Comparison of ENCODE assay signal across 12 mouse cellular contexts in genomic region chr5:151143955-151144354, GRCm38 (mm10).
DNase-seq lines count a peak whose midpoint lies in the region; ATAC-seq and TF ChIP-seq lines count a peak whose summit lies in the region.
"Had no signal": no experiment of that assay in that cellular context is flagged by ENCODE, and none has a peak within 500 bp of the region (broad histone marks: within the 10 kb centered on the region; RNA-seq: fewer than 3 reads in every experiment).

No protein-coding gene starts in this region.

- no peak for DNase-seq in forebrain, embryonic 10.5 days (ENCODE audit: extremely low spot score, low spot score)
- DNase-seq in forebrain, embryonic 14.5 days (ENCODE audit: low spot score) = no peak
- DNase-seq in layer of hippocampus, adult 2 months (ENCODE audit: low spot score in 2 of 2) = no peak
- DNase-seq in layer of hippocampus, postnatal 25 days (ENCODE audit: extremely low spot score in 1 of 2, low spot score in 1 of 2) = no peak
- DNase-seq in stomach, postnatal 0 days (ENCODE audit: low spot score) = no peak
- no peak for DNase-seq in cerebellum, adult 11-12 months
- no peak for DNase-seq in kidney, postnatal 4 days
- DNase-seq: cerebellum, adult 8-10 months; right cerebral cortex, adult 18-20 months had no signal

- TF ChIP-seq CTCF in layer of hippocampus, adult 2 months (conservative IDR thresholded peaks at IDR 0.05) = no peak
- TF ChIP-seq CTCF in stomach, postnatal 0 days (IDR thresholded peaks at IDR 0.05; ENCODE audit: low read depth) = no peak

- H3K4me2 ChIP-seq in forebrain, embryonic 14.5 days (ENCODE audit: low read length) = no peak overlapping the region
- H3K4me2 ChIP-seq in stomach, embryonic 14.5 days (replicated peaks; ENCODE audit: low read depth, low read length) = no peak overlapping the region
- H3K4me2 ChIP-seq in stomach, postnatal 0 days (replicated peaks; ENCODE audit: low read depth) = no peak overlapping the region
- H3K4me2 ChIP-seq: heart, embryonic 11.5 days; liver, embryonic 15.5 days had no signal

- H3K27me3 ChIP-seq in forebrain, embryonic 10.5 days (ENCODE audit: poor library complexity, severe bottlenecking) = no peaks in the 10 kb centered on the region
- no peaks in the 10 kb centered on the region for H3K27me3 ChIP-seq in forebrain, embryonic 14.5 days (replicated peaks; ENCODE audit: control insufficient read depth, insufficient read depth, low read length)
- H3K27me3 ChIP-seq in stomach, embryonic 14.5 days (ENCODE audit: control insufficient read depth, insufficient read depth, low read length) = no peaks in the 10 kb centered on the region
- no peaks in the 10 kb centered on the region for H3K27me3 ChIP-seq in stomach, postnatal 0 days (ENCODE audit: control insufficient read depth, insufficient read depth, low read length)
- H3K27me3 ChIP-seq: liver, embryonic 15.5 days had no signal

- no peaks in the 10 kb centered on the region for H3K9me3 ChIP-seq in forebrain, embryonic 10.5 days
- H3K9me3 ChIP-seq in forebrain, embryonic 14.5 days (replicated peaks; ENCODE audit: control insufficient read depth, low read length) = no peaks in the 10 kb centered on the region
- no peaks in the 10 kb centered on the region for H3K9me3 ChIP-seq in stomach, embryonic 14.5 days (ENCODE audit: control insufficient read depth, low read depth, low read length)
- no peaks in the 10 kb centered on the region for H3K9me3 ChIP-seq in stomach, postnatal 0 days (ENCODE audit: control insufficient read depth, low read length)
- H3K9me3 ChIP-seq: liver, embryonic 15.5 days had no signal

- WGBS in forebrain, embryonic 10.5 days = 83% methylated on average over 5 of the region's 5 CpGs
- WGBS in forebrain, embryonic 14.5 days = 87% methylated on average over 5 of the region's 5 CpGs
- 51% methylated on average over 5 of the region's 5 CpGs for WGBS in stomach, embryonic 14.5 days
- 55% methylated on average over 5 of the region's 5 CpGs for WGBS in stomach, postnatal 0 days

- no peaks in the 10 kb centered on the region for H3K36me3 ChIP-seq in forebrain, embryonic 10.5 days (replicated peaks)
- no peaks in the 10 kb centered on the region for H3K36me3 ChIP-seq in forebrain, embryonic 14.5 days (ENCODE audit: control insufficient read depth, insufficient read depth, low read length)
- H3K36me3 ChIP-seq in stomach, embryonic 14.5 days (ENCODE audit: control insufficient read depth, insufficient read depth, low read length) = no peaks in the 10 kb centered on the region
- no peaks in the 10 kb centered on the region for H3K36me3 ChIP-seq in stomach, postnatal 0 days (ENCODE audit: control insufficient read depth, insufficient read depth, low read length)
- H3K36me3 ChIP-seq: liver, embryonic 15.5 days had no signal

- no peak overlapping the region for H3K9ac ChIP-seq in forebrain, embryonic 14.5 days (ENCODE audit: low read length)
- H3K9ac ChIP-seq in stomach, embryonic 14.5 days (replicated peaks; ENCODE audit: low read depth, low read length) = no peak overlapping the region
- H3K9ac ChIP-seq in stomach, postnatal 0 days (ENCODE audit: low read length) = no peak overlapping the region
- H3K9ac ChIP-seq: liver, embryonic 15.5 days had no signal

- H3K27ac ChIP-seq in forebrain, embryonic 10.5 days = peak overlapping the region; percentile 86
- H3K27ac ChIP-seq in forebrain, embryonic 14.5 days (ENCODE audit: low read depth, low read length) = no peak overlapping the region
- H3K27ac ChIP-seq in layer of hippocampus, adult 2 months = peak overlapping the region; percentile 88
- peak overlapping the region; percentile 61; the same call in 1 of the 2 replicates for H3K27ac ChIP-seq in stomach, embryonic 14.5 days (ENCODE audit: low read length)
- no peak overlapping the region for H3K27ac ChIP-seq in stomach, postnatal 0 days (replicated peaks)

- no peak for TF ChIP-seq EP300 in stomach, postnatal 0 days (optimal IDR thresholded peaks at IDR 0.05)

- no peak for ATAC-seq in forebrain, embryonic 14.5 days
- ATAC-seq in stomach, embryonic 14.5 days (ENCODE audit: insufficient number of reproducible peaks, insufficient read depth, low FRiP score, low read depth) = no peak
- ATAC-seq in stomach, postnatal 0 days (ENCODE audit: low FRiP score, low TSS enrichment) = no peak

- no peak overlapping the region for H3K4me3 ChIP-seq in forebrain, embryonic 10.5 days
- no peak overlapping the region for H3K4me3 ChIP-seq in forebrain, embryonic 14.5 days (ENCODE audit: low read depth, low read length)
- no peak overlapping the region for H3K4me3 ChIP-seq in layer of hippocampus, adult 2 months
- no peak overlapping the region for H3K4me3 ChIP-seq in stomach, embryonic 14.5 days (ENCODE audit: low read depth, low read length)
- H3K4me3 ChIP-seq in stomach, postnatal 0 days (ENCODE audit: low read depth, low read length) = no peak overlapping the region
- H3K4me3 ChIP-seq: liver, embryonic 15.5 days had no signal

- peaks cover 29% of the 10 kb centered on the region for H3K4me1 ChIP-seq in forebrain, embryonic 10.5 days
- H3K4me1 ChIP-seq in forebrain, embryonic 14.5 days (ENCODE audit: control insufficient read depth, insufficient read depth, low read length) = peaks cover 4% of the 10 kb centered on the region; the same call in 1 of the 2 replicates
- peaks cover 29% of the 10 kb centered on the region for H3K4me1 ChIP-seq in stomach, embryonic 14.5 days (ENCODE audit: control insufficient read depth, insufficient read depth, low read length)
- 0 out of 2 replicates have a peak, but pooled peaks cover 6% of the 10 kb centered on the region for H3K4me1 ChIP-seq in stomach, postnatal 0 days (replicated peaks; ENCODE audit: control insufficient read depth, insufficient read depth)

Comparison
In these comparisons a context has a peak if more than half of its experiments do, and no peak if none do; other contexts are left out.
1. H3K27ac ChIP-seq: peak in forebrain, embryonic 10.5 days (single experiment), layer of hippocampus, adult 2 months (single experiment) and stomach, embryonic 14.5 days (single experiment); none in forebrain, embryonic 14.5 days (single experiment) and stomach, postnatal 0 days (single experiment).